25 mouse cellular contexts compared by ENCODE assay signal in the genomic region with DNA sequence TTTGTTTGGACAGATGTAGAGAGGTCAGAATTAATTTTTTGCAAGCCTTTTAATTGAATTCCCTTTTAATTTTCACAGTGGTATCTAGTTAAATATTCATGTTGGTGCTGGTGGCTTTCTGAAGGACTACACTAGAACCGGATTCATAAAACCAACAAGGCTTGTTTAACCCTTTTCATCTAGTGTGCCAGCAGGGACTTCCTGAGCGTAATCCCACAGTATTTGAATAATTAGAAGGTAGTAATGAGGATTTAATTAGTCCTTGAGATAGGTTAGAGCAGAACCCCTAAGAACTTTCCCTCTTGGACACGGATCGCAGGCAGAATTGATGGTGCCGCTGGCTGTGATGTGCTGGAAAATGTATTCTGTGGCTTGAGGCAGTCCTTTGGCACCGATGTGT.
DNase-seq lines count a peak whose midpoint lies in the region; ATAC-seq and TF ChIP-seq lines count a peak whose summit lies in the region.
"Had no signal": no experiment of that assay in that cellular context is flagged by ENCODE, and none has a peak within 500 bp of the region (broad histone marks: within the 10 kb centered on the region; RNA-seq: fewer than 3 reads in every experiment).

No protein-coding gene starts in this region.

- peaks cover 54% of the 10 kb centered on the region for H3K4me1 ChIP-seq in forebrain, embryonic 15.5 days
- H3K4me1 ChIP-seq in forebrain, embryonic 12.5 days: peaks cover 36% of the 10 kb centered on the region
- H3K4me1 ChIP-seq: embryonic facial prominence, embryonic 10.5 days; embryonic facial prominence, embryonic 13.5 days had no signal

- H3K27ac ChIP-seq in forebrain, embryonic 15.5 days (replicated peaks): 0 out of 2 replicates have a peak overlapping the region, but pooled peaks have one; percentile 36
- no peak overlapping the region for H3K27ac ChIP-seq in forebrain, embryonic 12.5 days
- H3K27ac ChIP-seq in layer of hippocampus, adult 2 months: peak overlapping the region; percentile 62; the same call in 1 of the 2 replicates
- H3K27ac ChIP-seq: embryonic facial prominence, embryonic 10.5 days; embryonic facial prominence, embryonic 13.5 days; gastrocnemius, adult 2 months; hindbrain, postnatal 0 days had no signal

- ATAC-seq in forebrain, embryonic 15.5 days (replicated peaks): no peak
- ATAC-seq in forebrain, embryonic 12.5 days (ENCODE audit: low FRiP score): no peak
- ATAC-seq: CD4-positive, CD25-positive, alpha-beta regulatory T cell, adult 4 months; hindbrain, postnatal 0 days; inflammation-experienced regulatory T-cells, adult 6 months; intestine, embryonic 16.5 days had no signal

- H3K9ac ChIP-seq in forebrain, embryonic 15.5 days (replicated peaks): no peak overlapping the region
- no peak overlapping the region for H3K9ac ChIP-seq in forebrain, embryonic 12.5 days
- H3K9ac ChIP-seq: embryonic facial prominence, embryonic 13.5 days; hindbrain, embryonic 14.5 days had no signal

- H3K4me3 ChIP-seq in forebrain, embryonic 15.5 days: no peak overlapping the region
- no peak overlapping the region for H3K4me3 ChIP-seq in forebrain, embryonic 12.5 days (replicated peaks)
- no peak overlapping the region for H3K4me3 ChIP-seq in layer of hippocampus, adult 2 months
- H3K4me3 ChIP-seq: embryonic facial prominence, embryonic 10.5 days; embryonic facial prominence, embryonic 13.5 days; erythroblast, embryonic 14.5 days; gastrocnemius, adult 2 months had no signal

- no peak overlapping the region for H3K4me2 ChIP-seq in forebrain, embryonic 15.5 days (replicated peaks)
- H3K4me2 ChIP-seq in forebrain, embryonic 12.5 days: no peak overlapping the region
- H3K4me2 ChIP-seq: embryonic facial prominence, embryonic 13.5 days; heart, embryonic 11.5 days; hindbrain, embryonic 14.5 days had no signal

- no peaks in the 10 kb centered on the region for H3K27me3 ChIP-seq in forebrain, embryonic 15.5 days
- H3K27me3 ChIP-seq in forebrain, embryonic 12.5 days: no peaks in the 10 kb centered on the region
- H3K27me3 ChIP-seq: embryonic facial prominence, embryonic 13.5 days had no signal

- H3K36me3 ChIP-seq in forebrain, embryonic 15.5 days: 0 out of 2 replicates have a peak, but pooled peaks cover 4% of the 10 kb centered on the region
- H3K36me3 ChIP-seq in forebrain, embryonic 12.5 days (replicated peaks): peaks cover 14% of the 10 kb centered on the region; the same call in 1 of the 2 replicates

- DNase-seq in layer of hippocampus, adult 2 months (ENCODE audit: low spot score in 2 of 2): no peak
- no peak for DNase-seq in layer of hippocampus, postnatal 14 days (ENCODE audit: low spot score in 2 of 2)
- peak; percentile 71 for DNase-seq in retina, postnatal 1 day
- DNase-seq in retina, embryonic 14.5 days (ENCODE audit: low spot score): no peak
- DNase-seq: adrenal gland, adult 2 months; adrenal gland, postnatal 14 days; cerebellum, adult 11-12 months; cerebellum, adult 8-10 months; cerebellum, postnatal 10 days; cerebellum, postnatal 36 days; embryo, embryonic 11 days; gastrocnemius, adult 2 months; gastrocnemius, postnatal 14 days; heart, adult 11 months had no signal

- TF ChIP-seq CTCF in layer of hippocampus, adult 2 months (conservative IDR thresholded peaks at IDR 0.05): no peak

- no peaks in the 10 kb centered on the region for H3K9me3 ChIP-seq in forebrain, embryonic 15.5 days
- H3K9me3 ChIP-seq in forebrain, embryonic 12.5 days: no peaks in the 10 kb centered on the region
- H3K9me3 ChIP-seq: embryonic facial prominence, embryonic 10.5 days; embryonic facial prominence, embryonic 13.5 days had no signal

- 37% methylated on average over 6 of the region's 6 CpGs for WGBS in forebrain, embryonic 15.5 days
- 54% methylated on average over 6 of the region's 6 CpGs for WGBS in forebrain, embryonic 12.5 days
